Mouse (Mus musculus): ENCODE results near the gene Olfr457.

GRCm38 (mm10) chr6:42435490-42435889 lies 40.6 kb downstream of the Olfr457 start:
- TF ChIP-seq CTCF (IDR thresholded peaks at IDR 0.05), result no peak
- TF ChIP-seq POLR2A (IDR thresholded peaks at IDR 0.05; ENCODE audit: insufficient read depth, low read depth, low read length), result no peak
- no peak for TF ChIP-seq EP300 (IDR thresholded peaks at IDR 0.05; ENCODE audit: insufficient read depth, low read depth, low read length)

All from heart, adult 2 months (tissue).